Mouse (Mus musculus): ENCODE results near the gene Fam25c.

DNA sequence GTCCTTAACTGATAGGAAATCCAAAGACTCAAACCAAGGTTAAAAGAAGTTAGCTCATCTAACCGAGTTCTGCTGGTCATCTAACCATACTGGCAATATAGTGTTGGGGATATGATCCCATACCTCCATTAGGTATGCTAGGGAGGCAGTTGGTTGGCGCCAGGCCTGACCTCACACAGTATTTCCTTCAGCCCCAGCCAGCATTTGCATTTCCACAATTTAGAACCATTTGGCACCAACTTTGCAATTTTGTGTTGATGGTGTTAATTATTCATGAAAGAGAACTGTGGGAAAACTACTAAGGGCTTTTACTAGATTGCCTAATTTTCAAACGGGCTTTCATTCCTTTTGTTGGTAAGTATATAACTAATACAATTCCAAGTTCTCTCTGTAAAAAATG, 23.3 kb downstream of the Fam25c start:
- TF ChIP-seq CTCF (IDR thresholded peaks at IDR 0.05; ENCODE audit: low read depth) (no peak), EP300 (IDR thresholded peaks at IDR 0.05; ENCODE audit: low read depth) (no peak)

All from liver, embryonic 14.5 days (tissue).